Mouse (Mus musculus) gastrocnemius, adult 18-20 months (tissue): ENCODE measurements around the gene Micu2. TPM values are rescaled to one million over a fixed set of nuclear protein-coding genes. Genes with fewer than 3 reads are reported as not detected.

Source experiments
- DNase-seq: peaks from one replicate; pipeline ENCODE4 v3.0.0; 2021; ENCODE audit warnings: low spot score
- long read RNA-seq, 2 experiments: library from polyadenylated mRNA; stranded (forward); transcript quantifications; one replicate each; pipeline ENCODE4 v2.0.0; 2021
- total RNA-seq, 2 experiments: library from RNA; stranded (reverse); gene quantifications; 2 replicates each; pipeline ENCODE4 v1.2.3; 2021

Gene Micu2
- 10 to 100 TPM; 37.1 to 43.6 TPM for total RNA-seq
- long read RNA-seq, experiment 1, transcript Micu2-201 (12 exons, 2,329 nt) = major isoform, 36 of 41 reads
- long read RNA-seq, experiment 1, partial matches to known transcripts = 3 of 41 reads
- long read RNA-seq, experiment 1, other reads (novel, unspliced or antisense) = 2 of 41 reads
- long read RNA-seq, experiment 2, transcript Micu2-201 (12 exons, 2,329 nt) = major isoform, 38 of 45 reads
- long read RNA-seq, experiment 2, partial matches to known transcripts = 1 of 45 reads
- long read RNA-seq, experiment 2, other reads (novel, unspliced or antisense) = 6 of 45 reads

DNA sequence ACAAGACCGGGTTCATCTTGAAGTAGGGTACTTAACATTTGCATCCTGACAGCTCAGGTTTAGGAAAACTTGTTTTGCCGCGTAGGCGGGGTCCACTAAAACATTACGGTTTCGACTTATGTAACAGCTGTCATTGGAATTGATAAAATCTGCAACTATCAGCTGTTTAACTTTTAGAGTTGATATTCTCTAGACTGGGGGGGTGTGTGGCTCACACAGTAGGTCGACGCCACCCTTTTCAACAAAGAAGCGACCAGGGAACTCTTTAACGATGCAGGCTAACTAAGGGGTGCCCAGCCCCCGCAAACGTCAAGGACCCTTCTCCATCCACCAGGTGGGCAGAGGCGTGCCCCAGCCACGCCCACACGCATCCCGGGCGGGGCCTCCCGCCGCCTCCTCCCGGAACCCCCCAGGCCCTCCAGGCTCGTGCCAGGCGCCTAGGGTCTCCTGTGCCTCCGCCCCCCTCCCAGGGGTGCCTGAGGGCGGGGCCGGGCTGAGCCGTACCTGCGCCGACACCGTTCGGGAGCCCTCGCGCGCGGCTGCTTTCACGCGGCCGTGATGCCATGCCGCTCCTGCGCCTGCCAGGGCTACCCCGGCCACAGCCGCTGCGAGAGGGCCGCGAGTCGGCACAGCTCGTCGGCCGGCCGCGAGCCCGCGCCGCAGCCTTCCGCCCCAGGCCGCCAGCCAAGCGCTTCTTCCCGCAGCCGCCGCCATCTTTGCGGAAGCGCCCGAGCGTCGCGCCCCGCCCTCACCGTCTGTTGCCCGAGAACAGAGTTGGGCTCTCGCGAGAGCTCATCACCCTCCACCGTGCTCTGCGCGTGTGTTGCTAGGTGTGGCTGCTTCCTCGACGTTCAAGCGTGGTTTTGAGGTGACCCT is at the start of gene Micu2:
Micu2 (minus strand) TSS at position 737 of the 876 bp plus-strand sequence.
- peak; percentile 83 for DNase-seq

DNA sequence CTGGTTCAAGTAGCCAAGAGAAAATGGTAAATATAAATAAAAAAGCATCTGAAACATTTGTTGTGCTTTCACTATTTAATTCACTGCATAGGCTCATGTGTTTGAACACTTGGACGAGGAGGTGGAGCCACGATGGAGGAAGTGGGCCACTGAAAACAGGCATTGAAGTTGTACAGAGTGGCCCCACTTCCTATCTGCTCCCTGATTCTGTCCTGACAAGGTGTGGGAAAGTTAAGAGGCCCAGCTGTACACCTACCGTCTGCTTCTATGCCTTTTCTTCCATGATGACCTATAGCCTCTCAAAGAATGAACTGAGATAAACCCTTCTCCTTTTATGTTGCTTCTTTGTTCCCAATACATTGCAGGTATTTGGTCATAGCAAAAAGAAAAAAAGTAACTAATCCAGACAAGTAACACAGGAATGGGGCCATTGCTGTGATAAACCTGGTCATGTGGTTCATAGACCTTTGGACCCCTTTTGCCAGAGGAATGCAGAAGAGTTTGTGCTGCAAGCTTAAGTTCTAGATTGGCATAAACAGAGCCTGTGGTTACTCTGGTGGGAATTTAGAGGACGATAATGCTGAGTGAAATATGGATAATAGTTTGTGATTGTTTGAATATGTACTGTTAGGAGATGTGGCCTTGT is 47.7 kb upstream of the Micu2 start:
- DNase-seq = no peak

- no peak for DNase-seq
Observed at GRCm38 (mm10) chr14:58036174-58036573, 37.1 kb upstream of the Micu2 start.

- peak; percentile 51 for DNase-seq
Observed at GRCm38 (mm10) chr14:58034567-58034966, 35.5 kb upstream of the Micu2 start.

- DNase-seq = no peak
Observed at GRCm38 (mm10) chr14:58018869-58019268, 19.8 kb upstream of the Micu2 start.

GRCm38 (mm10) chr14:58003852-58004251 is 4.8 kb upstream of the Micu2 start:
- DNase-seq = no peak

GRCm38 (mm10) chr14:58002161-58002560 is 3.1 kb upstream of the Micu2 start:
- no peak for DNase-seq

- no peak for DNase-seq
Observed at GRCm38 (mm10) chr14:57999402-57999734, 306 bp upstream of the Micu2 start.

DNA sequence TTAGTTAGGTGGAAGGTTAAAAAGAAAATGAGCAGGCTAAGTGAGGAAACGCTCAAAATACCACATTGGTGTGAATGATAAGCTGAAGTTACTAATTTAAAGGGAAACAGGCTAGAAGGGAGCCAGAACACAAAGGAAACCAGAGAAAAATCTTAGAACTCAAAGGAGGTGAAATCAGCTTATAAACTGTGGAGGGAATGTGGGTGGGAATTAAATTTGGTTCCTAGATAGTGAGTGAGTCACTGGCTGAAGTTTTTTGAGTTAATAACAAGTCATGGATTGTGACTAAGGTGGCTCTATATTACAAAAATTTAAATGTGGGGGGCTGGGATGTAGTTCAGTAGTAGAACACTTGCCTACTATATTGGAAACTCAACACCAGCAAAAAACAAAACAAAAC is 1.6 kb downstream of the Micu2 start:
- no peak for DNase-seq

DNA sequence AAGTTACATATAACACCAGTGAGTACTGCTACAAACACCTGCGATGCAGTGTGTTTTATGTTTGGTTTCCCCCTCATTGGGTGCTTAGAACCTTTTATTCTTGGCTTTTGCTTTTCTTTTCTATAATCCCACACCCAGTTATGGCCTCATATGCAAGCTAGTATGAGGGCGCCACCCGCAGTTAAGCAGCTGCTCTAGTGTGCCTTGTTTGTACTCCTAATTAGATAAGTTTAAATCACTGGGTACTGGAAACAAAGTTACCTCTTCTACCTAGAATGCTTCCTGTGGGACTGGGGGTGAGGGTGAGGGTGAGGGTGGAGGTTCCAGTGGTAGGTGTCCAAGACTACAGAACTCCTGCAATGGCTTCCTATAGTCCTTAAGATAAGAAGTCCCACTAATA is 2.9 kb downstream of the Micu2 start:
- DNase-seq = no peak

GRCm38 (mm10) chr14:57991761-57992160 is 7.3 kb downstream of the Micu2 start:
- no peak for DNase-seq

DNA sequence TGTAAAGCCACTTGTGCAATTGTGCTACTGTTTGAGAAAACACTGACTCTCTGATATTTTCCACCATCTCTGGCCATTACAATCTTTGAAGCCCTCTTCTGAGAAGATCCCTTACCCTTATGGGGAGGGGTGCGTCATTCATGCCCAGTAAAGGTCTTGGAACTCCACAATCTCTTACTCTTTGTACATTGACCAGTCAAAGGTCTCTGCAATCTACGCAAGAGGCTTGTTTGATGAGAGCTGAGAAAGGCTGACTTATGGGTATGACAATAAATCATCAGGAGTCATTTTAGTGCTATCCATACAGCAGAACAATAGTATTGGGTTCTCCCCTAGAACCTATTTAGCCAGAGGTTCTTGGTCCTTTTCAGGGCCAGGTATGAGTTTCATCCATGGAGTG is 9.9 kb downstream of the Micu2 start:
- no peak for DNase-seq

DNA sequence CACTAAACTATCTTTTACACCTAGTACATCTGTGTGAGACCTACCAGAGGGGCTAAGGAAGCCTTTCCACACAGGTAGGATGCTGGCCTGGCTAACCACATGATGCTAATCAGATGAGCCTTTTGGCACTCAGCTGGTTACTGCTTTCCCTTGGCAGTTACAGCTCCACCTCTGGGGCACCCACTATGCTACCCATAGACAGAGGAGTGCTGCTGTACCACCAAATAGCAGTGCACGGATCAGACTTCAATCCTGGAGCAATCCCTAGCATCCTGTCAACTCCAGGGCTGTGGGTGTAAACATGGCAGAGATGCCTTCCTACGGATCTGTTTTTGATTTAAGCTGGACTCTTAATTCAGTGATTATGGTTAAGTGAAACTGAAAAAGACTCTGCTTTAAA is 13.3 kb downstream of the Micu2 start:
- DNase-seq = no peak

DNA sequence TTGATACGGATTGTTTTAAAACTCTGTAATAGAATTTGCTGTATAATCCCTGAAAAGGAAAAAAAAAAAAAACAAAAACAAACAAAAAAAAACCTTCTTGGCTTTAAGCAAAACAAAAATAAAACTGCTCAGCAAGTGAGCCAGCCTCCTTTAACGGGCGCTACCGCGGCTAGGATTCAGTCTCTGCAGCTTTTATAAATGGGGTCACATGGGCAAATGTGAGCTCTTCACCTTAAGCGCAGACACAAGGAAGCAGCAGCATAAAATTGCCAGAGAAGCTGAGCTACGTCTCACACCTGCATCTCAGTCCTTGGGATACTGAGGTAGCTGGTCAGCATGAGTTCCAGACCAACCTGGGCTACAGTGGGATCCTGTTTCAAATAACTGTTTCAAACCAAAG is 16.6 kb downstream of the Micu2 start:
- DNase-seq = no peak

DNA sequence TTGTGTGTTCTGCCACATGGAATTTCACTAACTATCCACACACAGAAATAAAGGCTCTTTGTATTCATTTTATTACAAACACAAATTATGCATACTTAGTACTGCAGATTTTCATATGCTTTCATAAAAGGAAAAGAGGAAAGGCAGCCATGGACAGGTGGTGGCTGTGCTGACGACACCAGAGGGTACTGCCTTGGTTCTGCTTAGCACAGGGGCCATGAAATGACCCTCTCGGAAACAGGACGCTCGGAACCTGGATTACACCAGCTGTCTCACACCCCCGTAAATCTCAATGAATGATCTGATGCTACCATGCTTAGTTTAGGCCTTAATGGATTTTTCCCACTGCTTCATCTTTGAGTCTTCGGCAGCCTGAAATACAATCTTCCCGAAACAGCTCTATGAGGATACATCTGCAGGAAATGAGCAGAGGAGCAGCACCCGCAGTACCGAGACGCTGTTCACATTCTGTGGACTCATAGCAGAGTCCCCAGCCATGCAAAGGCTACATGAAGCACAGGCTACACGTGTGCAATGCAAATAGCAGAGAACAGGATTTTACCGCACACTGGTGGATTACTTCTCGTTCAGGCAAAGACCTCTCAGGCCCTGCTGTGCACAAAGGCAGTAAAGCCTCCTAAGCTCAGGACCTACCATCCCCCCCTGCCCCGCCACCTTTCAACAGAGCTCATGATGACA is 17.2 kb downstream of the Micu2 start:
- no peak for DNase-seq

GRCm38 (mm10) chr14:57980776-57981175 is 18.3 kb downstream of the Micu2 start:
- no peak for DNase-seq

GRCm38 (mm10) chr14:57980179-57980578 is 18.9 kb downstream of the Micu2 start:
- no peak for DNase-seq

DNA sequence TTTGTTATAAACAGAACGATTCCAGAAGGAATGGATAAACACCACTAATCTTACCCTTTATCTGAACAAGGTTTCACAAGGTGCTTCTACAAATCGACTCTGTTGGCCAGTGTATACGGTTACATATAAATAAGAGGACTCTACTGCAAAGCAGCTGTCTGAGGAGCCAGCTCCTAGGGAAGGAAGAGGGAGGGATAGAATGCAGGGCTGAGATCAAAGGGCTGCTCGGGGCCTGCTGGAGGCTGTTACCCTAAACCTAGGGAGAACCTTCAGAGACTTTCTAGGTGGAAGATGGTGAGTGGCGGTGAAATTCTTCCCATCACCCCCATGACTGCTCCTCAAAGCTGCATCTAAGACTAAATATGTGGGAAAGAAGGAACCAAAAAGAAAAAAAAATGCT is 20.9 kb downstream of the Micu2 start:
- DNase-seq = no peak

DNA sequence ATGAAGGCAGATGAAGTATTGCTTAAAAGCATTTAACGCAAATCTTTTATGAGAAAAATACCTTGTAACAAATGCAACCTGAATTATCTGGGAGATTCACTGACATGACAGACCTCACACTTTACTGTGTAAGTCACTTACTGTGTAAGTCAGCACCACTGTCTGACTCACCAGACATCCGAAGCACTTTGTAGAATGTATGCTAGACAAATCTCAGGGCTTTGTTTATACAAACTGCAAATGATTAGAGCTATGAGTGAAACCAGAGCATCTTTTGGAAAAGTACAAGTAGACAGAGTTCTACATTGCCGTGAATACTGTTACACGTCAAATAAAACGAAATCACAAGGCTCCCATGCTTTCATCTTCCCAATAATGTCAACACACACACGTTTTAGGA is 23.4 kb downstream of the Micu2 start:
- DNase-seq = no peak

DNA sequence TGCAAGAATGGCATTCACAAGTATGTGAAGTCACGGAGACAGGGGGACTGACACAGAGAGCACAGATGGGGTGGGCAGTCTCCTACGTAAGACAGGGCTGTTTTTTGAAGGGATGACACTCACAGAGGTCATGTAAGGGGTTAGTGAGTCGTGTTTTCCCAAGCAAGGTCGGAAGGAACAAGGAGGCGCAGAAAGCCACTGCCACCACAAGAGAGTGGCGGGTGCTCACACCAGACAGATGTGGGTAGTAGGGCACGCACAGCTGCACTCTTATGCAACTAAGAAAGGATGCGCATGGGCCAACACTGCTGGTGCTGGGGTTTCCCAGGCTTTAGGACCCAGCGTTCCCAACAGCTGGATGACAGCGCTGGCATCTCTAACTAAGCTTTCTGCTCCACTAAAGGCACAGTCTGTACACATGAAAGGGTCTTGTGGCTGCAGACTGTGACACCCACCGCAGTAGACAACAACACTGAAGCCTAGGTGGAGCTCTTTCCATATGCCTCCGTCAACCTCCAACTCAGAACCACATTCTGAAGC is 27.0 kb downstream of the Micu2 start:
- no peak for DNase-seq

DNA sequence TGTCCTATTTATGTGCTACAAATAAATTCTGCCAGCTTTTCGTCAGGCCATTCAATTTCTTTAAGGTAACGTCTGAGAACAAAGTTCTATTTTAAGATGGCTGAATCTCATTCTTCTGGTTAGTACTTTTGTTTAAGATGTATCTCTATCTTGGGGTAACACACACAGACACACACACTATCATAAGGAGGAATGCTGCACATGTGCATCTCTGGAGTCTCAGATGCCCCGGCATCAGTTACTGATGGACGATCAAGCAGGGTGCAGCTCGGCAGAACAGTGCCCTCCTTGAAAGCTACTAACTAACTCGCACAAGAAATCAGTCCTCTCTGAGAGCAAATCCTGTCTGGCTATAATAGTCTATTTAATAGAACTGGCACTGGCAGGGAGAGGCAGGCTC is 30.2 kb downstream of the Micu2 start:
- no peak for DNase-seq
